Mouse (Mus musculus): ENCODE measurements around the gene Frmd8. TPM values are rescaled to one million over a fixed set of nuclear protein-coding genes. Genes with fewer than 3 reads are reported as not detected.

Frmd8 gene
- total RNA-seq (2021): 40.4 and 63.3 TPM in 2 replicates
- long read RNA-seq, full-length matches to known transcripts: 37 of 58 reads
- long read RNA-seq, partial matches to known transcripts: 7 of 58 reads
- long read RNA-seq, other reads (novel, unspliced or antisense): 14 of 58 reads

GRCm38 (mm10) chr19:5874969-5875480 is at the start of gene Frmd8:
Frmd8 (minus strand) TSS chr19:5875274.
- DNase-seq: peak; percentile 95

GRCm38 (mm10) chr19:5924713-5925093 is 49.6 kb upstream of the Frmd8 start, which contains the start of gene Cdc42ep2:
Cdc42ep2 (minus strand) TSS chr19:5924816.
- DNase-seq: peak; percentile 98

DNA sequence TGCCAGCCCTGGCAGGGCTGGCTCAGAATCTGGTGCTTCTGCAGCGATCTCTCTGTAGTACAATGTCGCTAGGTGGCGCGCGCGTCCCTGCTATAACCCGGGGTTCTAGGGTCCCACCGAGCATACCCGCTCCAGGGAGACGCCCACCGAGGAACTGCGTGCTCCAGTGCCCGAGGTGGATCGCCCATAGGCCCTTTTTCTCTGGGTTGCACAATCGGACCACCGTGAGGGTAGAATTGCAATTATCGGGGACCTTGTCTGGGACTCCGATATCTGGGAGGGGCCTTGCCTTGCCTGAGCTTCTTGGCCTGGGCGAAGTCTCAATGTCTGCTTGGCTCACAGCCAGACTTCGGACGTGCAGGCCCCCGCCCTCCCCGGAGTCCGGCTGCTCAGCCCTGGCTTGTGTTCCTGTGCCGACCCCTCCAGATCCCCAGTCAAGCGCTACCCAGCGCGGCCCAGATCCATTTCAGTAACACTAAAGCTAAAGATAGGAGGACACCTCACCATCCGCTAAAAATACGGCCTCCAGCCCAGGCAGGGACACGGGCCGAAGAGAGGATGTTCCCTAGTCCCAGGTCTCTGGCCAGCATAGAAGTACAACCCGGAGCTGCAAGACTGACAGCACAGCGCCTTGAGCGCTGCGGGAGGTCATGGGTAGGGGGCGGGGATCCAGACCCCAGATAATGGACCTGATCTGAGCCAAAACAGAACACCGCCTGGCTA is 49.1 kb upstream of the Frmd8 start:
- DNase-seq: peak; percentile 92

DNA sequence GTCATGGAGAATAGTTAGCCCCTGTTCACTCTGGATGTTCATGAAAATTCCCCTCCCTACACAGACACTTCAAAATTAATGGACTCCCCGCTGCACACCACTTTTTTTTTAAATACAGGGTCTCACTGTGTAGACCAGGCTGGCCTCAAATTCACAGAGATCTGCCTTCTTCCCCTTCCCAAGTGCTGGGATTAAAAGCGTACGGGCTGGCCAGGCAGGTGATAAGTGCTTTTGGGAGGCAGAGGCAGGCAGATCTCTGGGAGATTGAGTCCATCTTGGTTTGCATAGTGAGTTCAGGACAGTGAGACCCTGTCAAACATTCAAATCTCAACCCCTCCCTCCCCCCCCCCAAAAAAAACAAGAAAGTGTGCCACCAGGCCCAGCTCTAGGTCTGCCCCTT is 47.9 kb upstream of the Frmd8 start:
- DNase-seq: no peak

DNA sequence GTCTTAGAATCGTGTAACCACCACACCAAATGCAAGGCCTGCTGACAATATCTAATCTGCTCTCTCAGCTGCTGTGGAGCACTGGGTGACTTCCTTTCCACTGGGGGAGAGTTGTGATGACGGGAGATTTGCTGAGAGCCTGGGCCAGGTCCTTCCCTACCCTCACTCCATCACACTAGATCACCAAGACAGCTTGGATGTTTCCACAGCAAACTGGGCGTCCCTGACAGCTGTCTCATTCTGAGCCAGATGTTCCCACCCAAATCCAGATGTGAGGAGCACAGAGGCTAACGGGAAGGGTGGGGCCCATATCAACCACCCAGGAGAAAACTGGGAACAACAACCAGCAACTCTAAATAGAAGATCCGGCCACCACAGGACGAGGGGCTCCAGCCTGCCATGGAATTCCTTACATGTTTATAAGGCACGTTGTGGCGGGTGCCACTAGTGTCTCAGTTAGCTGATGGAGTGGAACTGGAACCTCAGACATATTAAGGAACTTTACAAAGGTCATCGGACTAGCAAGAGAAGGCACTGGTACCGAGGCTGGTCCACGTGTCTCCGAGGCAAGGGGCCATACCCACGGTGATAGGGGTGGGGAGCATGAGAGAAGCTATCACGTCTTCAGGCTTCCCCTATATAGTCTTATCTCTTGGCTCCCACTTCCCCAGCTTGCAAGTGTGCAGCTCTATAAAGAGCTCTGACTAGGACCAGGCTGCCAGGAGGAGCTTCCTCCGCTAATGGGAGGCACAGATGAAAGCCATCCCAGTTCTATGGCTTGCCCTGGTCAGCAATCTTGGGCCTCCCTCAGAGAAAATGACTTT is 47.3 kb upstream of the Frmd8 start:
- DNase-seq: no peak

GRCm38 (mm10) chr19:5921715-5922114 is 46.6 kb upstream of the Frmd8 start:
- DNase-seq: no peak

DNA sequence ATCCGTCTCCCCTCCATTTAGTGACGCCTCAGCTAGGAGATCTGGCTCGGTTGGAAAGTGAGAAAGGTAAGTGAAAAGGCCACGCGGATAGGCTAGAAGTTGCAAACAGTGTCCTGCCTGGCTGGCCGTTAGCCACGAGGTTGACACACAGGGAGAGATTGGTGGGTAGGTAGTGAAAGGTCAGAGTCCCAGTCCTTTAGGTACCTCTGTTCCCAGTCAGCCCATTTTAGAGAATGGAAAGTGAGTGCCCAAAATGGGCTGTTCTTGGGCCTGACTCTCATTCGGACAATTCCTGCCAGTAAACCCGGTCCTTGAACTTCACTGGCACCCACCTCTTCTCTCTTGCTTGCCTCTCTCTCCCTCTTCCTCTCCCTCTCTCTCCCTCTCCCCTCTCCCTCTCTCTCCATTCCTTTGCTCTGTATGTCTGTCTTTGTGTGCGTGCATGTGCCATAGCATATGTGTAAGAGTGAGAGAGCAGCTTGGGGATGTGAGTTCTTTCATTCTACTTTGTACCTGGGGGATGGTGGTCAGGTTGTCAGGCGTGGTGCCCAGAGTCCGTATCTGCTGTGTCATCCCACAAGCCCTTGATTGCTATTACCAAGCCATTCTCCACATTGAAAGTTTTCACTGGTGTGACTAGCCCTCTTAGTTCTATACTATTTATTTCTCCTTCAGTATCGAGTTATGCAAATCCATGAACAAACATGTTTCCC is 38.1 kb upstream of the Frmd8 start, which contains the start of gene Dpf2:
Gene Dpf2, minus strand, starts transcription at position 4 of the 713 bp plus-strand sequence.
- no peak for DNase-seq

DNA sequence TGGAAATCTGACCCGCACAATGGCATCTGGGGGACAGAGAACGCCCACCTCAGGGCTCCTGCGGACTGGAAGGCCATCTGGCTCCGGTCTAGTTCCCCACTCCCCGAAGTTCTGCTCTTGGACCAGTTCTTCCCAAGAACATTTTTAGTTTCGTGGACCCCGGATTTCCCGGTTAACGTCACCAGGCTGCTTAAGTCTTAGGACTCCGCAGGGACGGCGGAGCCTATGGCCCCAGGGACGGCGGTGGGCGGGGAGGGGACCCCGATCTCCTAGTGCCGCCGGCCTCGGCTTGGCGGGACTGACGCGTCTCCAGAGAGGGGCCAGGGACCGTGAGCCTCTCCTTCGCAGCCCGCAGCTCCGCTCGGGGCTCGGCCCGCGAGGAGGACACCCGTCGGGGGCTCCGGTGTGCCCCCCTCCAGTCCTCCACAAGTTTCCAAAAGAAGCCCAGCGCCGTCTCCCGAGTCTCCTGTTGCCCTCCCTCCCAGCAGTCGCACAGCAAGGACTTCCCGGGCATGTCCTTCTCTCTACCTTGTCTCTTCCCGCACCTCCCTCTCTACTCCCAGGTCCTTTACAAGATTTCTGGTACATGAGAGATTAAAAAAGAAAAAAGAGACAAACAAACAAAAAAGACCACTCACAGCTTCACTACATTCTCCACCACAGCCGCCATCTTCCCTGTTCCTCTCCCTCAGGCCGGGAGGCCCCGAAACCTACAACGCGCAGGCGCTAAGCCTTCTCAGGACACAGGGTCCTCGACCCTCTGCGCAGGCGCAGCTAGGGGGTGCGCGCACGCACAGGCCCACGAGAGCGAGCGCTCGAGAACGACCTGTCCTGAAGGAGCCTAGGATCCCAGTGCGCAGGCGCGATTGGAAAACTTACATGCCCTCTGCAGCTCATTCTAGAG is 37.3 kb upstream of the Frmd8 start:
- peak; percentile 99 for DNase-seq

DNA sequence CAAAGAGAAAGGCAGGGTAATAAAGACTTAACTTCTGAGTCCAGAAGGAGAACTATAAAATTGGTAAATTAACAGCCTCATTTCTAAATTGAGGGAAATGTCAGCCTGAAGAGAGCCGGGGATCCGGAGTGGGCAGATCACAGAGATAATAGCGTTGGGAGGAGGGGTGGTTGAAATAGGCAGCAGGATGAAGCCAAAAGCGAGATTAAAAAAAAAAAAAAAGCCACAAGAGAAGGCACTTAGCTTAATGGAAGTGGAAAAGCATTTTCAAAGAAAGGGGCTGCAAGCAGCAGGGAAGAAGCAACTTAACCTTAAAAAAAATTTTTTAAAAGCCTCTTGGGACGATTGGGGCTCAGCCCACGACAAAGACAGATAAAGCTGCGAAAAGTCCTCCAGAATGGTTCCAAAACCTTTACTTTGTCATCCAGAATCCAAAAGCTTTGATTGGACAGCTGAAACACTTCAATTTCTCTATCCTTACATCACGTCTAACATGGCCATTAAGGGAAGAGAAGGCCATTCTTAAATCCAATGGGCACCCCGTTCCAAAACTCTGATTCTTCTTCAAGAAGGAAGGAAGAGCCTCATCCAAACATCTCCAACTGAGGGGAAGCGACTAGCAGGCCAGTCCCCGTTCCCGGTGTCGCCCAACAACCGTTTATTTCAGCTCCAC is 36.5 kb upstream of the Frmd8 start:
- DNase-seq: no peak

DNA sequence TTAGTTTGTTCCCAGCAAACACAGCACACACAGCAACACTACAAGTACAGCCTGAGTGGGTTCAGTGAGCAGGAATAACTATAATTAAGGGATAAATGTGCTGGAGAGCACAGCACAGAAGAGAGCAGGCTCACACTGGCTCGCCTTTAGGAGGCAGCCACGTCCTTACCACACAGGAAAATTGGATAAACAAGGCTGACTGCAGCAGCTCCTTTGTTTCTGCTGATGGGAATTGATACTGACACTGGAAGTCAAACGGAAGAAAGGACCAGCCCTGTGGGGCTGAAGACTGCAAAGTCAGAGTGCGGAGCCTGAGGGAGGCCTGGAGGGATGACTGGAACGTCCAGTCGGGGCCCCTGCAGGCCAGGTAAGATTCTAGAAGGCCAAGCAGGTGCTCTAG is 35.1 kb upstream of the Frmd8 start:
- no peak for DNase-seq

GRCm38 (mm10) chr19:5907275-5907674 is 32.2 kb upstream of the Frmd8 start:
- DNase-seq: no peak

GRCm38 (mm10) chr19:5894002-5894678 is 19.1 kb upstream of the Frmd8 start, which contains the start of gene Tigd3:
Tigd3 (minus strand) TSS chr19:5894149.
- peak; percentile 92 for DNase-seq

- DNase-seq: no peak
Measured at GRCm38 (mm10) chr19:5893282-5894001, 18.4 kb upstream of the Frmd8 start.

- DNase-seq: no peak
Measured at GRCm38 (mm10) chr19:5892735-5893134, 17.7 kb upstream of the Frmd8 start.

- no peak for DNase-seq
Measured at GRCm38 (mm10) chr19:5892262-5892661, 17.2 kb upstream of the Frmd8 start.

- no peak for DNase-seq
Measured at GRCm38 (mm10) chr19:5891521-5892258, 16.6 kb upstream of the Frmd8 start.

GRCm38 (mm10) chr19:5889211-5889610 is 14.1 kb upstream of the Frmd8 start:
- no peak for DNase-seq

DNA sequence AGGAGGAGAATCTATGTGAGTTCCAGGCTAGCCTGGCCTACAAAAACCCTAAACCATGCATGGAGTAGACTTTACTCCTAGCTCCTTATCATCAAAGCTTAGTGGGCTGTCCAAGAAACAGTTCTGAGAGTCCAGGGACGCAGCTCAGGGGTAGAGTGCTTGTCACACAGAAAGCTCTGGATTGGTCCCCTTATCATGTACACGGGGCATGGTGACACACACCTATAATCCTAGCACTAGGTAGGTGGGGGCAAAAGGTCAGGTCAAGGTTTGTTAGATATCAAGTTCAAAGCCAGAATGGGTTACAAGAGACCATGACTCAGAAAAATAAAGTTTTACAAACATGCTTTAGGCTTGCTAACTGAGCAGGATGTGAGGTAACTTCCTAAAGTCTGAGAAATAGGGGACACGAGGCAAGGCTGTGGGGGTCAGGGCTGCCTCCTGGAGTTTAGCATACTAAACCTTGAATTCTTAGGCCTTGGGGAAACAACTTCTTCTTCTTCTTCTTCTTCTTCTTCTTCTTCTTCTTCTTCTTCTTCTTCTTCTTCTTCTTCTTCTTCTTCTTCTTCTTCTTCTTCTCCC is 12.3 kb upstream of the Frmd8 start:
- no peak for DNase-seq

All from adrenal gland, postnatal 25 days (tissue).